Mouse (Mus musculus): ENCODE results near the gene Tnk1. TPM values are rescaled to one million over a fixed set of nuclear protein-coding genes. Genes with fewer than 3 reads are reported as not detected.

Gene Tnk1
- total RNA-seq, 1 experiment from 2014 or later = not detected

DNA sequence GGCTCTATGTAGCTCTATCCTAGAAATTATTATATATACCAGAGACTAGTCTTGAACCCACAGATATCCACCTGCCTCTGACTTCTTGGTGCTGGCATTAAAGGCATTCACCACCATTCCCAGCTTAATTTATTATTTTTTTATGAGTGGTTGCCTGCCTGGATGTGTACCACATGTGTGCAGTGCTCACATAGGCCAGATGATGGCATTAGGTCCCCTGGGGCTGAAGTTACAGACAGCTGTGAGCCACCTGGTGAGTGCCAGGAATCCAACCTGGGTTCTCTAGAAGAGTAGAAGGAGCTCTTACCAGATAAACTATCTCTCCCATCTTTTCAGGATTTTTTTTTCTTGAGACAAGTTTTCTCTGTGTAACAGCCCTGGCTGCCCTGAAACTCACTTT, 48.2 kb downstream of the Tnk1 start:
- no peak for ATAC-seq (ENCODE audit: extremely low read depth, insufficient number of reproducible peaks, low FRiP score, poor library complexity, severe bottlenecking)

DNA sequence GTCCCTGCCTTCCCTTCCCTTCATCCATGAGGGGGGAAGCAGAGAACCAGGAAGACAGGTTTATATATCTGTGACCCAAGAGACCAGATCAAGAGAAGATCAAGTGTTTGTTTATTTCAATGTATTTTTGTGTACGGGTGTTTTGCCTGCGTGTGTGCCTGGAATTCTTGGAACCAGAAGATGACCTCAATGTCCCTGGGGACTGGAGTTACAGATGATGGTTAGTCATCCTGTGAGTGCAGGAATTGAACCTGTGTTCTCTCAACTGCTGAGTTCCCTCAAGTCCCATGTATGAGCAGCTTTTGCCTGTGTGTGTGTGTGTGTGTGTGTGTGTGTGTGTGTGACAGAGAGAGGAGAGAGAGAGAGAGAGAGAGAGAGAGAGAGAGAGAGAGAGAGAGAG, 50.9 kb downstream of the Tnk1 start:
- ATAC-seq (ENCODE audit: extremely low read depth, insufficient number of reproducible peaks, low FRiP score, poor library complexity, severe bottlenecking) = no peak

DNA sequence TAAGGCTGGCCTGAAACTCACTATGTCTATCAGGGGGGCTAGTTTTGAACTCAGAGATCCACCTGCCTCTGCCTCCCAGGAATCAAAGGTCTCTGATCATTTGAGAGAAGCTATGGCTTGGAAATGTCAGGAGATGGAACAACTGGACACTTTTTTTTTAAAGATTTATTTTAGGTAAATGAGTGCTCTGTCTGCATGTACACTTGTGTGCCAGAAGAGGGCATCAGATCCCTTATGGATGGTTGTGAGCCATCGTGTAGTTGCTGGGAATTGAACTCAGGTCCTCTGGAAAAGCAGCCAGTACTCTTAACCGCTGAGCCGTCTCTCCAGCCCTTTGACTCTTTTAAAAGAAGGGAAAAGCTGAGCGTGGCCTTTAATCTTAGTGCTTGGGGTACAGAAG, 52.2 kb downstream of the Tnk1 start:
- ATAC-seq (ENCODE audit: extremely low read depth, insufficient number of reproducible peaks, low FRiP score, poor library complexity, severe bottlenecking) = no peak

DNA sequence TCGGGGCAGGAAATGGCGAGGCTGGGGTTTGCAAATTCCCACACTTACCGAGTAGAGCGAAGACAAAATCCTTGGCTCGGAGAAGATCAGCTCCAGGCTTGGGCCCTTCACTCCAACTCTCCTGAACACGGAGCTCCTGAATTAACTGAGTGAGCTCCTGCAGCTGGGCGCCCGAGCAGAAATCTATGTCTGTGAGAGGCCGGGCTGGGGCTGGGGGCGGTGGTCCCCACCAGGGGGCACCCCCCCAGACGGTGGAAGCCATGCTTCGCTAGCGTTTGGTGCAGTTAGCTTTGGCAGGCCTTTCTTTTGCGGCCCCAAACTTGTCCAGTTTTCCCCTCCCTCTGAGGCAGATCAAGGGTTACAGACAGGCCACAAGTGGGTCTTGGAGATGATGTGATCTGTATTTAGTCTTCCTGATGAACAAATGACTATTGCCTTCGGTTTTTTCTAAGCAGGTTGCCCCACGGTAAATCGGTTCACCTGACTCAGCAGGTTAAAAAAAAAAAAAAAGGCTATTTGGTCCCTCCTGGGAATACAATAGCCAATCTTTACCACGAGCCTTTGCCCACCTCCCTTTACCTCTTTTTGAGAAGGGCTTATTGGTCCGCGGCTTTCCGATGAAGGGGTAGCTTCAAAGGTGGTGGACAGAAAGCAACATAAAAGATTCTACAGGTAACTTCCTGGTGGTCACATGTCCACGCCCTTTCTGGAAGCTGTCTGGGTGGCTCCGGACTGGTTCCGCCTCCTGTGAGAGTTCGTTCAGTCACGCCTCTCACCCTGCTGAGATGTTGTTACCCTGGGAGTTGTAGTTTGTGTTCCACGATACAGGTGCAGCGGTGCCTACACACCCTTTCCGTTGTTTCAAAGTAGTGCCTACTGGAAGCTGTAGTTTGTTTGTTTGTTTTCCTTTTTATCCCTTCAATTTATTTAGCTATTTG, 53.3 kb downstream of the Tnk1 start, which contains the start of gene Tmem102:
Gene Tmem102 (minus strand): TSS at position 653 of the 938 bp plus-strand sequence.
- ATAC-seq (ENCODE audit: extremely low read depth, insufficient number of reproducible peaks, low FRiP score, poor library complexity, severe bottlenecking) = no peak

DNA sequence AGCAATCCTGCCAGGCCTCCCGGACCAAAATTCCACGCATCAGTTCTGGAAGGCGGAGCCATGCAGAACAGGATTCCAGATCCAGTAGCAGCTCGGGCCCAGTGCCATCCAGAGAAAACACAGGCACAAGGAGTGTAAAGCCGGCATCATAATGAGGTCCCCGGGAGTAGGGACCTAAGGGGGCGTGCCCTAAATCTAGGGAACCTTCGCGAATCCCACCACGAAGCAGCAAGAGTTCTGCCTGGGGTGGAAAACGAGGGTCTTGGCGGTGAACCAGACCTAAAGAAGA, 53.9 kb downstream of the Tnk1 start:
- ATAC-seq (ENCODE audit: extremely low read depth, insufficient number of reproducible peaks, low FRiP score, poor library complexity, severe bottlenecking) = no peak

DNA sequence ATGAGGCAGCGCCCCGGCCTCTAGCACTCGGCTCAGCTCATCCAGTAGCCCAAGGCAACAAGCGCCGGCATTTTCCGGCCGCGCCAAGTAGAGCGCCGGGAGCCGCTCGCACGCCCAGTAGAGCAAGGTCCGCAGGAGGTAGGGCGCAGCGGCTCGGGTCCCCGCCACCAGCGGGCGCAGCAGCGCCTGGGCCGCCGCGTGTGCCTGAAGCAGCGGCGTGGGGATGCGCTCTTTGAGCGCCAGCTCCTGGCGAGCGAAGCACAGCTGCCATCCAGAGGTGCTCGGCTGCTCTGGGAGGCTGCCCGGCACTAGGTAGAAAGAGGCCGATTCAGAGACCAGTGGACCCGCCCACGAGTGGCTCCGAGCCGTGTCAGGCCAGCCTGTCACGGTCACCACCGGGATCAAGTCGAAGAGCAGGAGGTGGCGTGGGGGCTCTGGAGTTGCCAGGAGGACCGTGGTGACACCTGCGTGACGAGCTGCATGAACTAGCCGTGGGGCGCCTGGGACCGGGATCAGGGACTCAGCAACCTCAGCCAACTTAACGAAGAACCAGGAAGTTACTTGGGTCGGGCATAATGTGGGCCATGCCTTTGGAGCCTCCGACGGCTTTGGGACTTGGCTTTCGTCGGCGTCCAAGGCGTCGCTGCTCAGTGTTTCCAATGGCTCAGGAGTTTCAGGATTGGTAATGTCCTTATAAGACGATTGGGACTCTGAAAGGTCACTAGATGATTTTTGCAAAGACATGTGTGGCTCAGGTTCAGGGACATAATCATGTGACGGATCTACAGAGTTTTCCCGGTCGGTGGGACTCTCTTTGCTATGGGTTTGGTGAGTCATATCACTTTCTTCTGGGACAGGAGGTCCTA, 54.5 kb downstream of the Tnk1 start:
- peak; percentile 43 for ATAC-seq (ENCODE audit: extremely low read depth, insufficient number of reproducible peaks, low FRiP score, poor library complexity, severe bottlenecking)

DNA sequence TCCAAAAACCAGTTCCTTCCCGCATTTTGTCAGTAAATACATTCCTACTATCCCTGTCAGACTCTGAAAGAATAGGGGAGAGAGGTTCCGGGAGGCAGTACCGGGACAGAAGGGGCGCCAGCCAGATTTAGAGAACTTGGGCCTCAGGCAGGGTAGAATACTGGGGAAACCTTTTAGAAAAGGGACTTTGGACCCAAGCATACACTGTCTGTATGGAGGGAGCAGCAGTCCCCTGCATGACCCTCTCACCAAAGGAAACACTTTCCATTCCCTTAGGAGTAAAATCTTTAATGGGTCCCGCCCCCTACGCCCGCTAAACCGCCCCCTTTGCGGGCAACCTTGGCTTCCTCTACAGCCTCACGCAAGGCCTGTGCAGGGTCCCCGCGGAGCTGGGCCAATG, 55.2 kb downstream of the Tnk1 start:
- no peak for ATAC-seq (ENCODE audit: extremely low read depth, insufficient number of reproducible peaks, low FRiP score, poor library complexity, severe bottlenecking)

DNA sequence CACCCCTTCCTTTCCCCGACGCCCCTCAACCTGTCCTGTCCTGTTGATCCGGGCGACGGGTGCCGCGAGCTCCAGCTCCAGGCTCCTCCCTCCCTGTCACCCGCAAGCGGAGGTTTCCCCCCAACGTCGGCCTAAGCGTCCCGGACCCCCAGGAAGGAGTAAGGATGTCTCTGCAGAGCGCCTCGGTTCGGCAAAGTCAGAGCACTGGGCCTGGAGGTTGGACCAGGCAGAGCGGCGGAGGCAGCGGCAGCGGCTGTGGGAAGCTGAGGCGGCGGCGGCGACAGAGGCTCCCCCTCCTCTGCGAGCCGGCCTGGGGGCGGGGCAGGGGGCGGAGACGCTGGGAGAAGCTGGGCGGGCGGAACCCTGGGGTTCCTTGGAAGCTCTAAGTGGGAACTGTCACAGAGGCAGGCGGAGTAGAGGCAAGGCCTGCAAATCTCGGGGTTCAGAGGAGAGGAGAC, 55.9 kb downstream of the Tnk1 start:
- ATAC-seq (ENCODE audit: extremely low read depth, insufficient number of reproducible peaks, low FRiP score, poor library complexity, severe bottlenecking) = no peak

DNA sequence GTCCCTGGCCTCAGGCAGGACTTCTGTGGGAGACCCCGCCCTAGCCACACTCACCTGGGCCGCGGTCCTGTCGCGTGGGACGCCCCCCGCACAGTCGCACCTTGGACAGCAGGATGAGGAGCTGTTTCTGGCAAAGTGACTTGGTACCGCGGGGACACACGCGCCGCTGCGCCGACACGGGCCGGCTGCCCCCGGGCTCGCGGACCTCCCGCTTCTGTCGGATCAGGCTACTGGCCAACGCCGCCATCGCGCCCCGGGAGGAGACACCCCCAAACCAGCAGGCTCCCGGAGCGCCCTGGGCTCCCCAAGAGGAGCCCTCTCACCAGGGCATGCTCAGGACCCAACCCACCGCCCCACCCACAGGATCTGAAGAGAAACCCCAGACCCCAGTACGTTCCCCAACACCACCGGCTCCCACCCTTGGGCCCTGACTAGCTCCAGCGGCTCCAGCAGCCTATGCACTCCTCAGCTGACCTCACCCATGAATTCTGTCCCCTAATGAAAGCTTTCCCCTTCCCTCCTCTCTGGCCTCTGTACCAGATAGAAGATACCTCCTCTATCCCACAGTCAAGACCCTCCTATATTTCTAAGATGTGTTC, 57.1 kb downstream of the Tnk1 start, which contains the start of gene Fgf11:
Gene Fgf11 (minus strand): TSS at position 479 of the 599 bp plus-strand sequence.
- no peak for ATAC-seq (ENCODE audit: extremely low read depth, insufficient number of reproducible peaks, low FRiP score, poor library complexity, severe bottlenecking)

Other genes with a start within 250 kb of the Tnk1 start
- not detected in 2 replicates for gene Shbg, start 240.8 kb downstream of the Tnk1 start, total RNA-seq (2017)
- gene Sat2, start 236.7 kb downstream of the Tnk1 start, total RNA-seq (2017) = not detected in 2 replicates
- 75.8 and 86.1 TPM in 2 replicates for gene Fxr2, start 225.7 kb downstream of the Tnk1 start, total RNA-seq (2017)
- 1.5 and 2.1 TPM in 2 replicates for gene Sox15, start 203.4 kb downstream of the Tnk1 start, total RNA-seq (2017)
- 35.6 and 41.3 TPM in 2 replicates for gene Mpdu1, start 196.1 kb downstream of the Tnk1 start, total RNA-seq (2017)
- gene Cd68, start 192.6 kb downstream of the Tnk1 start, total RNA-seq (2017) = 82.6 and 91.5 TPM in 2 replicates
- 265 and 300 TPM in 2 replicates for gene Eif4a1, start 186.3 kb downstream of the Tnk1 start, total RNA-seq (2017)
- 92.3 and 106 TPM in 2 replicates for gene Senp3, start 176.6 kb downstream of the Tnk1 start, total RNA-seq (2017)
- gene Tnfsf13, start 172.9 kb downstream of the Tnk1 start, total RNA-seq (2017) = 3.3 and 3.7 TPM in 2 replicates
- 0.70 and 0.74 TPM in 2 replicates for gene Tnfsf12, start 162.9 kb downstream of the Tnk1 start, total RNA-seq (2017)
- 0.58 and 0.86 TPM in 2 replicates for gene Tnfsfm13, start 162.6 kb downstream of the Tnk1 start, total RNA-seq (2017)
- 40.2 and 59.4 TPM in 2 replicates for gene Polr2a, start 100.1 kb downstream of the Tnk1 start, total RNA-seq (2017)
- gene Slc35g3, start 96.8 kb downstream of the Tnk1 start, total RNA-seq (2017) = not detected in 2 replicates
- gene Zbtb4, start 92.8 kb downstream of the Tnk1 start, total RNA-seq (2017) = 22.0 and 27.8 TPM in 2 replicates
- 3.5 and 5.3 TPM in 2 replicates for gene Chrnb1, start 62.8 kb downstream of the Tnk1 start, total RNA-seq (2017)
- not detected in 2 replicates for gene Fgf11, start 56.9 kb downstream of the Tnk1 start, total RNA-seq (2017)
- gene Tmem102, start 53.1 kb downstream of the Tnk1 start, total RNA-seq (2017) = 0.58 TPM in 1 of 2 replicates, not detected in the other
- gene Gm39566, start 43.4 kb downstream of the Tnk1 start, total RNA-seq (2017) = not detected in 2 replicates
- gene Spem2, start 40.3 kb downstream of the Tnk1 start, total RNA-seq (2017) = 0.47 TPM in 1 of 2 replicates, not detected in the other
- not detected in 2 replicates for gene Spem1, start 36.5 kb downstream of the Tnk1 start, total RNA-seq (2017)
- gene Nlgn2, start 20.9 kb downstream of the Tnk1 start, total RNA-seq (2017) = 0.12 TPM in 1 of 2 replicates, not detected in the other
- gene Tmem256, start 20.2 kb downstream of the Tnk1 start, total RNA-seq (2017) = 9.1 and 13.3 TPM in 2 replicates
- 4.4 and 5.0 TPM in 2 replicates for gene Plscr3, start 12.4 kb downstream of the Tnk1 start, total RNA-seq (2017)
- not detected in 2 replicates for gene Tmem95, start 19.3 kb upstream of the Tnk1 start, total RNA-seq (2017)
- gene Kctd11, start 22.7 kb upstream of the Tnk1 start, total RNA-seq (2017) = 9.0 and 9.5 TPM in 2 replicates
- 245 and 247 TPM in 2 replicates for gene Acap1, start 36.8 kb upstream of the Tnk1 start, total RNA-seq (2017)
- gene 2810408A11Rik, start 42.3 kb upstream of the Tnk1 start, total RNA-seq (2017) = 2.8 and 3.8 TPM in 2 replicates
- 64.1 and 71.1 TPM in 2 replicates for gene Neurl4, start 42.3 kb upstream of the Tnk1 start, total RNA-seq (2017)
- gene Gps2, start 55.2 kb upstream of the Tnk1 start, total RNA-seq (2017) = 103 TPM in 2 replicates
- gene Eif5a, start 63.2 kb upstream of the Tnk1 start, total RNA-seq (2017) = 155 and 165 TPM in 2 replicates
- gene Ybx2, start 77.1 kb upstream of the Tnk1 start, total RNA-seq (2017) = not detected in 2 replicates
- gene Slc2a4, start 89.5 kb upstream of the Tnk1 start, total RNA-seq (2017) = not detected in 2 replicates
- 0.47 TPM in 1 of 2 replicates, not detected in the other for gene Cldn7, start 106.0 kb upstream of the Tnk1 start, total RNA-seq (2017)
- 31.4 and 42.8 TPM in 2 replicates for gene Ctdnep1, start 122.4 kb upstream of the Tnk1 start, total RNA-seq (2017)
- 21.6 and 23.2 TPM in 2 replicates for gene Elp5, start 123.8 kb upstream of the Tnk1 start, total RNA-seq (2017)
- 397 and 455 TPM in 2 replicates for gene Gabarap, start 132.4 kb upstream of the Tnk1 start, total RNA-seq (2017)
- gene Phf23, start 137.0 kb upstream of the Tnk1 start, total RNA-seq (2017) = 74.4 and 80.3 TPM in 2 replicates
- gene Dvl2, start 141.9 kb upstream of the Tnk1 start, total RNA-seq (2017) = 41.0 and 41.7 TPM in 2 replicates
- 45.2 and 46.7 TPM in 2 replicates for gene Acadvl, start 156.7 kb upstream of the Tnk1 start, total RNA-seq (2017)
- gene Dlg4, start 158.2 kb upstream of the Tnk1 start, total RNA-seq (2017) = 2.4 and 2.9 TPM in 2 replicates
- gene Asgr1, start 195.4 kb upstream of the Tnk1 start, total RNA-seq (2017) = not detected in 2 replicates
- not detected in 2 replicates for gene Asgr2, start 233.9 kb upstream of the Tnk1 start, total RNA-seq (2017)

All from neutrophil, adult 5-6 weeks (primary cell).